Mouse (Mus musculus) heart, postnatal 25 days (tissue): ENCODE measurements around the gene Dgkg. TPM values are rescaled to one million over a fixed set of nuclear protein-coding genes. Genes with fewer than 3 reads are reported as not detected.

Experiments used
- DNase-seq: peaks from one replicate; pipeline ENCODE4 v3.0.0; 2022; ENCODE audit warnings: low spot score
- intact Hi-C: fragments of 180-260 bp; cut with DNase I; formaldehyde crosslinking; loops from one replicate; pipeline ENCODE4 v1.15.1; 2025
- total RNA-seq, 2 experiments: library from RNA; stranded (reverse); gene quantifications; 2 replicates each; pipeline ENCODE4 v1.2.3; 2021

Gene Dgkg
- total RNA-seq, 2 experiments from 2014 or later: 0.50 to 0.57 TPM

DNA sequence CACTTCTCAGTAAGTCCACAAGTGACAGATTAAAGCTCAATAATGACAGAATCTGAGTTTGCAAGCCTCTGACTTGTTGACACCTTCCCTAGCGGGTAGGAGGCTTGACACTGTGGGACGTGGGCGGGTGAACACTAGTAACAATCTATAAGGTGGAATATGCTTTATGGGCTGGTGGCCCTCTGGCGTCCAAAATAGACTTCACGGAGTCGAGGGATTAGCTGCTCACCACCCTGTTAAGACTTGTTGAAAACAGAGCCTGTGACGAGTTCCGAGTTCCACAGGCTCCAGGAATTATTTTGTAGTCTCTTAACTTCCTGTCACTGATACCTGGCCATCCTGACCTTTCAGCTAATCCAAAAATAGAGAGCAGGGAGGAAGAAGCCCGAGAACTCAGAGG lies 104.7 kb downstream of the Dgkg start:
- intact Hi-C loops: no loop called here
- no peak for DNase-seq

- DNase-seq: no peak
- intact Hi-C loops: no loop called here
These were observed 105.6 kb downstream of the Dgkg start for GRCm38 (mm10) chr16:22551231-22552000.

DNA sequence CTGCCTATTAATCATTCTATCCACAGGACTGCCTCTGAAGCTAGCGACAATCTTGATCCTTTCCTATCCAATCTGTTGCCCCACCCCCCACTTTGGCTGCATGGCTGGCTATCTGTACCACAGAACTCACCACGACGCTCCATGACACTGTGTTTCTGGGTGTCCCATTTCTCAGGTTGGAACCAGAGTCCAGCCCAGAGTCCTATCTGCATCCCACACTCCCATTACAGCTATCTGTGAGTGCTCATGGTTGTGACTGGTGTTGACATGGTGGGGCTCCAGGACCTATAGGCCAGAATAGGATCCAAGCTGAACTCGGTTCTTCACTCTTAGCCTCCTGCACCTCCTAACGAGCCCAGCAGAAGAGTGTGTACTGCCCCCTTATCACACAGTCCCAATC lies 107.7 kb downstream of the Dgkg start:
- no peak for DNase-seq
- intact Hi-C loops: loop anchor here (2.0 kb wide), 1 partner anchor 247 kb away; no protein-coding TSS in a partner anchor

- peak; percentile 57 for DNase-seq
- intact Hi-C loops: loop anchor here (1.0 to 2.0 kb wide), 2 partner anchors 109 to 246 kb away; partner anchors contain the start of gene Etv5
These were observed 108.6 kb downstream of the Dgkg start for GRCm38 (mm10) chr16:22548167-22549080.

GRCm38 (mm10) chr16:22547741-22548140 lies 109.3 kb downstream of the Dgkg start:
- intact Hi-C loops: loop anchor here (1.0 to 2.0 kb wide), 2 partner anchors 108 to 245 kb away; partner anchors contain the start of gene Etv5
- DNase-seq: no peak

- no peak for DNase-seq
- intact Hi-C loops: no loop called here
These were observed 111.2 kb downstream of the Dgkg start for GRCm38 (mm10) chr16:22545799-22546198.

DNA sequence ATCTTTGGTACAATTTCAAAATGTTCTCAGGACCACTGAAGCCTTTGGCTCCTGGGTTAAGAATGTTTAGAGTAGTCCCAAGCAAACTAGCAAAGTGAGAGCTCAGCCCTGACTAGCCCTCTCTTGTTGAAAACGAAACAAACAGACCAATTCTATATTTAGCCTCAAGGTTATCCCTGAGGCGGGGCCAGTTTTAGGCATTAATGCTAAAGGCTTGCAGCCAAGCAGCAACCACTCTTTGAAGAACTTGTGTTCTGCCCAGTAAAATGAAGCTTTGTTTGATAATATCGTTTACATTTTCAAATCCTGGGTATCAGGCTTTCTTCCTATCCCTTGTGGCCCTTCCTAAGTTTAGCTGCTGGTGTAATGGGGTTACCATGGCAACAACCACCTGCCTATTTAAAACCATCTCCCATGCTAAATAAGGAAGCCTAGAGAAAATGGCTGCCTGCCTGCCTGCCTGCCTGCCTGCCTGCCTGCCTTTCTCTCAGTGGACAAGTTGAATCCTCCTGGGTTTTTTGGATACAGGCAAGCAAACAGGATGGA lies 111.9 kb downstream of the Dgkg start:
- intact Hi-C loops: no loop called here
- no peak for DNase-seq

DNA sequence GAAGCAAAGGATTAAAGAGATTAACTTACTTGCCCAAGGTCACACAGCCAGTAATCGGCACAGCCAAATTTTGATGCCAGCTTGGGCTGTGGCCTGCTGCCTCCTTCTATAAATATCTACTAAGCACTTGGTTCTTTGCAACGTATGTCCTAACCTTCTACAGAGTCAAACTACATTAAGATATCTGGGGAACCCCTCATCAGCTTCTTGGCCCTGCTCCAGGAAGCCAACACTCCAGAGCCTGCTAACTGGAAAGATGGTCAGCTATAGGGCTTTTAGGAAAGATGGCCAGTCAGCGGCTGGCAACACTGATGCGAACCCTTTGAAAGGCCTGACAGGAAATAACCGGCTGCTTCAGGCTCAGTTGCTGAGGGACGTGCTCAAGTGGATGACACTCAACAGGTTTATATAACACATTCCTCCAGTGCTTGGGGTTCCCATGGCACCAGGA lies 114.3 kb downstream of the Dgkg start:
- DNase-seq: no peak
- intact Hi-C loops: no loop called here

DNA sequence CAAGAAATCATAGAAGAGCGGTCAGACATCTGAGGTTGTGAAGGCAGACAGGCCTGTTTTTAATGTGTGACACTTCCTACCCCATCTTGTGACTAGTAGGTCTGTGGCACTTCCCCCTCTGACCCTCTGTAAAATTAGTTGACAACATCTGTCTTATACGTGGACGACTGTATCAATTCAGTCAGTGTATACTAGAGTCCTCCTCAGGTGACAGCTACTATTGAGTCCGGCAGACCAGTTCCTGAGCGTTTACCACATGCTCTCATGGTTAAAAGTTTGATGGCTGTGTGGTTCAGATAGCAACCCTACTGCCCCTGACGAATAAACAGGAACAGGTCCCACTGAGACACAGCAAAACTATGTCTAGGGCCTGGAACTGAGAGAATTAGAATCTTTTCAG lies 117.7 kb downstream of the Dgkg start:
- intact Hi-C loops: no loop called here

GRCm38 (mm10) chr16:22536581-22537160 lies 120.3 kb downstream of the Dgkg start:
- no peak for DNase-seq
- intact Hi-C loops: no loop called here

More for the DNA sequence above, 117.7 kb downstream of the Dgkg start:
- DNase-seq: no peak

DNA sequence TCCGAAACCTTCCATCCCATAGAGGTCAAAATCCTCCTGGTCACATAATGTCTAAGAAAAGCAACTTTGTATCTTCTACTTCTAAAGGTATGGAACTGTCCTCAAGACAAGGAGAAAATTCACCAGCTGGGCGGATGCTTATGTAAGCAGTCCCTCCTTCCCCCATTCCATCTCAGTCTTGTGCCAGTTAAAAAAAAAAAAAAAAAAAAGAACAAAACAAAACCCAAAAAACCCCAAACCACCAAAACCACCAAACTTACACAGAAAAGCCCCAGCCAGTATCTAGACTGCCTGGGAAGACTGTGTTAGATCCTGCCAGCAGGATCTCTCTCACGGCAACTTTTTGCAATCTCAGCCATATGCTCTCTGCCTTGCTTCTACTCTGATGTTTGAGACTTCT lies 123.9 kb downstream of the Dgkg start:
- intact Hi-C loops: no loop called here
- no peak for DNase-seq

GRCm38 (mm10) chr16:22531834-22532233 lies 125.2 kb downstream of the Dgkg start:
- intact Hi-C loops: no loop called here
- no peak for DNase-seq

DNA sequence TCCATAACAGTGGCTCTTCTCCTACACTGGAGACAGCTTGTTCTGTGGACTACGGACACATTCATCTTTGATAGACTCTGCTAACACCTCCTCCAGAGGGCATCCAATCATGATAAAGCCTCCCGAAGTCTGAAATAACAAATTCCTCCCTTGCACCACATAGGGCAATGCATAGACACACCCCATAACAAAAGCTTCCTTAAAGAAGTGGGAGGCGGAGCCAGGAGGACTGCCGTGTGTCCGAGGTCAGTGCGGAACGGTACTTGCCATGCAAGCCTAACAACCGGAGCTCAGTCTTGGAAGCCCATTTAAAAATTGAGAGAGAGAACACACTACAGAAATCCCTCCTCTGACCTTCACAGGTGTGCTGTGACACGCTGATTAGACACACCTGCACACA lies 126.0 kb downstream of the Dgkg start:
- intact Hi-C loops: no loop called here

DNA sequence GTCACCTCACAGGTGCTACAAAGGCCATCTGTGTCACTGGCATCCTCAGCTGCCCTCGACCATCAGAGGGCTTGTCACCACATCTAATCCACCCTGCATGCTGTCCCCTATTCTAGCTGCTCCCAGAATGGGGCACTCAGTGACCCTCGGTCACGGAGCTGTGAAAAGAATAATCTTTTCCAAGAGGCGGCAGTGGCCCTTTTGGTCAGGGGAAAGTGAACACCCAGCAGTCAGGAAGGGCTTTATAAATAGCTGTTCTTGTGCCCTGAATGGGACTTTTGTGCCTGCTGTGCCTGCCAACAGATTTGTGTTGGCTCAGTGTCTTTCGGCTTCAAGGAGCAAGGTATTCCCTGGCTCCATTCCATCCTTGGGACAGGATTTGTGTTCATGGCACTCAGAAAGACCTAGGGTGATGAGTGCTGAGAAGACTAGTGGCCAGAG lies 129.5 kb downstream of the Dgkg start:
- DNase-seq: peak; percentile 19
- intact Hi-C loops: no loop called here

More for the DNA sequence above, 126.0 kb downstream of the Dgkg start:
- no peak for DNase-seq

DNA sequence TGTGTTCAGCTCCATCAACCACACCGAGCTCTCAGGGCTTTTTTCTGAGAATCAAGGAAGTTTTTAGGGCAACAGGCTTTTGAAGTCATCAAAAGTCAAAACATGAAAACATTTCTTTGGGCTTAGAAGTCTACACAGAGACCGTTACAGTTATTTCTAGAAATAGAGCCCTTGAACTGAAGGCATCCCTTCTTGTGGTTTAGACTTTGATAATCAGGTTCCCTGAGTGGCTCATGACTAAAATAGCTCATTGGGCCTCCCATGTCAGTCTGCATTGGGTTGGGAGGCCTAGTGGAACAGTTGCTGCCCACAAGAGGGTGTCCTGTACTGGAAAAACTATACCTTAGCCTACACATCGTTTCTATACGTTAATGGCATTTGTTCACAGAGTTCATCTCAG lies 130.6 kb downstream of the Dgkg start:
- intact Hi-C loops: loop anchor here (1.0 kb wide), 1 partner anchor 21 kb away; no protein-coding TSS in a partner anchor
- DNase-seq: no peak

GRCm38 (mm10) chr16:22517431-22518384 lies 139.3 kb downstream of the Dgkg start:
- intact Hi-C loops: no loop called here

GRCm38 (mm10) chr16:22515476-22515875 lies 141.5 kb downstream of the Dgkg start:
- intact Hi-C loops: no loop called here

More at GRCm38 (mm10) chr16:22517431-22518384, 139.3 kb downstream of the Dgkg start:
- peak; percentile 49 for DNase-seq

DNA sequence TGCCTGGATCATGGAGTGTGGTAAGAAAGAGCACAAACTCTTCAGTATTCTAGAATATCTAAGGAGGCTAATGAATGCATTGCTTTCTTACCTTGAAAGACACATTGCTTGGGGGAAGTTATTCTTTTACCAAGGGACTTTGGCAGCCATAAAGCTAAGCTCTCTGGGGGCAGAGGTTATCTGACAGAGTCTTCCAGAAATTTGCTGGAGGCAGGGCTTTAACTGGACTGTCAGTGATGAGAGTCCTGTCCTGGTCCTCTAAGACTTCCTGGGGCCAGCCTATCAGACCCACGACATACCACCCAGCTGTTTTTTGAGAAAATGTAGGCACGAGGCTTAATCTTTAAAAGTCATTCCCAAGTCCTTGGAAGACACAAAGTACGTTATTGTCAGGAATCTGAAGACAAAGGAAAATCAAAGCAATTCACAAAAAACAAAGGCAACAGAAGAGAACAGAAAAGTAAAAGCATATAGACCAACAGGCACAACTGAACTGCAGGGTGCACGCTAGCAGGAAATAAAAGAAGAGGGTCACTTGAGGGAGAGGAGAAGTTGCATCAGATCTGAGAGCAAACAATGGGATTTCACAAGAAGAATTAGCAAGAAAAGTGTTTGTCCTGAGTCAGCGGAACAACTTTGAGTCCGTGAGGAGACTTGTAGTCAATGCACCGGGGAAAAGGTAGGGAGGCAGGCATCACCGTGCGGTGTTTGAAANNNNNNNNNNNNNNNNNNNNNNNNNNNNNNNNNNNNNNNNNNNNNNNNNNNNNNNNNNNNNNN lies 146.0 kb downstream of the Dgkg start:
- intact Hi-C loops: no loop called here
- no peak for DNase-seq

More at GRCm38 (mm10) chr16:22515476-22515875, 141.5 kb downstream of the Dgkg start:
- no peak for DNase-seq
